Mouse (Mus musculus): ENCODE data around the gene Ubac2. TPM values are rescaled to one million over a fixed set of nuclear protein-coding genes. Genes with fewer than 3 reads are reported as not detected.

Gene Ubac2
- polyA plus RNA-seq, 1 experiment = 39.4 TPM

DNA sequence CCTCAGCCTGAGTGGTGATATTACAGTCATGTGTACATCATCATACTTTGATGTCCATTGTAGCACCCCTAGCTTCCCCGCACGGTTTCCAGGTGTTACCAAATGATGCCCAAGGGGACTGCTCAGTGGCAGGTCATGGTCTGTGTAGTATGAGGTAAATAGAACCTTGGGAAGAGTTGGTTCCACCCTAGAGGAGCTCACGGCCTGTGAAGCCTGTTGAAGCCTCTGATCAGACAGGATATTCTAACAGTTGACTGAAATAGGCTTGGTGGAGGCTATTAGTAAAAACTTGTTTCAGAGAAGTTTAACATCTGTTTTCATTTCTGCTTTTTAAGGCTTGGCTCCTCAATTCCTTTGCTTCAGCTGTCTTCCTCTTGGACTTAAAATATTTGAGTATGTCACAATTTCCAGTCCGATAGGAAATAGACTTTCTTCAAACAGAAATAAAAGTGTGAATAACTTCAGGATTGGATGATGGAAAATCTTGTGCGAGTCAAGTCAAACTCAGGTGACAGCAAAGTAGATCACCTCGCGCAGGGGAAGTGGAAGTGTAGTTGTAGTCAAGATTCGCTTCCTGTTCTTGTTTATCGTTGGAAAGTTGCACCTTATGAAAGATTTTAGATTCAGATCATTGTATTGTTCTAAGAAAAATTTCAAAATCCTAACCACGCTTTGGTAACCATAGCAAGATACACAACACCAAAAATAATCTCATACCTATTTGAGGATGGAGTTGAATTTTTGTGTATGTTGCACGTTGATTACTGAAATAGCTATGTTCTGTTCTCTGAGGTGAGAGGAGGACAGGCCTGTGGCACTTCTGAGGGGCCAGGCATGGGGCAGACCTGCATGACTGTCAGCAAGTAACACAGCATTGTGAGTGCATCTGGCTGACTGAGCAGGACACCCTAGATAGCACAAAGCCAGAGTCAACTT, 60.1 kb downstream of the Ubac2 start:
- TF ChIP-seq POLR2A (IDR thresholded peaks at IDR 0.05; ENCODE audit: borderline replicate concordance, extremely low read depth, insufficient read depth, insufficient read length, poor library complexity, severe bottlenecking) (no peak), CTCF (IDR thresholded peaks at IDR 0.05; ENCODE audit: borderline replicate concordance, extremely low read depth, insufficient read depth, insufficient read length) (no peak)
- no peak for DNase-seq (ENCODE audit: low read depth)

DNA sequence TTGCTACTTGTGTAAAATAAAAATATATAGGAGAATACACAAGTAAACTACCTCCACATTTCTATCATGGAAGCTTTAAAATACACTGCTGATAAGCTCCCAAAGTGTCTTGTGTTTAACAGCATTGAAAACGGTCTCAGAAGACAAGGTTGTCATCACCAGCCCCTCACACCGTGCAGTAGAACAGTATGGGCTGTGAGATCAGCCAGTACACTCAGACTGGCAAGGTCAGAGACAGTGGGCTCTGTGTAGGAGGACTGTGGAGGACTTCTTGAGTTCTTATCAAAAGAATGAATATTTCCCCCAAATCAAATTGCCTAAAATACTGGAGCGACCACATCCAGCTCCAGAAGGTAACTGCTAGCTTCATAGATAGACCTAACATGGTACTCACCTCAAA, 61.2 kb downstream of the Ubac2 start:
- no peak for DNase-seq (ENCODE audit: low read depth)
- TF ChIP-seq CTCF (IDR thresholded peaks at IDR 0.05; ENCODE audit: borderline replicate concordance, extremely low read depth, insufficient read depth, insufficient read length) = no peak
- no peak for TF ChIP-seq POLR2A (IDR thresholded peaks at IDR 0.05; ENCODE audit: borderline replicate concordance, extremely low read depth, insufficient read depth, insufficient read length, poor library complexity, severe bottlenecking)

DNA sequence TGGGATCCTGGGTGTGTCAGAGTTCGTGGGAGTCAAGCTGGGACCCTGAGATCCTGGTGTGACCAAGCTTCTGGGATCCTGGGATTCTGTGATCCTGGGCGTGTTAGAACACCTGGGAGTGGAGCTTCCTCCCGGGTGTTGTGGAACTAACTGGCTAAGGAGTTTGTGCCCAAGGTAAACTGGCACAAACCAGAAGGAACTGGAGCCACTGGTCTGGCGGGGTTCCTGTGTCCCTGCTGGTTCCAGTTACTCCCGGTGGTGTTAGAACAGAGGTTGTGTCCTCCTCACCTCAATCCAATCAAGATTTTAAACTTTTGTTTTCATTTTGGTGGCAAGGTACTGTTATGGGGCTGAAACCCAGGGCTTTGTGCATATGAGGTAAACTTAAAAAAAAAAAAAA, 67.7 kb downstream of the Ubac2 start:
- DNase-seq (ENCODE audit: low read depth) = no peak
- TF ChIP-seq CTCF (IDR thresholded peaks at IDR 0.05; ENCODE audit: borderline replicate concordance, extremely low read depth, insufficient read depth, insufficient read length) (no peak), POLR2A (IDR thresholded peaks at IDR 0.05; ENCODE audit: borderline replicate concordance, extremely low read depth, insufficient read depth, insufficient read length, poor library complexity, severe bottlenecking) (no peak)

DNA sequence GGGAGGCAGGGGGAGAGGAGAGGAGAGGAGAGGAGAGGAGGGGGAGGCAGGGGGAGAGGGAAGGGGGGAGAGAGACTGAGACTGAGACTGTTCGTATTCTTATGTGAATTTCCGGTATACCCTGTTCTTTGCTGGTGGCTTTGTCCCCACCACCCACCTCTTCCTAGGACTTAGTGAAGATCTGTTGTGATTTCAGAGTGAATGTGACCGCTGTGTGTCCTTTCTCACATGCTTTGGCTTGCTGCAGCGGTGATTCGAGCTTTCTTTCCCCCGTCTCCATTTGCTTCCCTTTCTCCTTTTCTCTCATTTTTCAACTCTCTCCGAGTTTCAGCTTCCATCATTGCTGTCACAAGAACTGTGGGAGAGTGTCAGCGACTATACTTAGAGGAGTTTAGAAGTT, 68.3 kb downstream of the Ubac2 start:
- DNase-seq (ENCODE audit: low read depth) = no peak
- TF ChIP-seq CTCF (IDR thresholded peaks at IDR 0.05; ENCODE audit: borderline replicate concordance, extremely low read depth, insufficient read depth, insufficient read length) = no peak
- TF ChIP-seq POLR2A (IDR thresholded peaks at IDR 0.05; ENCODE audit: borderline replicate concordance, extremely low read depth, insufficient read depth, insufficient read length, poor library complexity, severe bottlenecking) = no peak

DNA sequence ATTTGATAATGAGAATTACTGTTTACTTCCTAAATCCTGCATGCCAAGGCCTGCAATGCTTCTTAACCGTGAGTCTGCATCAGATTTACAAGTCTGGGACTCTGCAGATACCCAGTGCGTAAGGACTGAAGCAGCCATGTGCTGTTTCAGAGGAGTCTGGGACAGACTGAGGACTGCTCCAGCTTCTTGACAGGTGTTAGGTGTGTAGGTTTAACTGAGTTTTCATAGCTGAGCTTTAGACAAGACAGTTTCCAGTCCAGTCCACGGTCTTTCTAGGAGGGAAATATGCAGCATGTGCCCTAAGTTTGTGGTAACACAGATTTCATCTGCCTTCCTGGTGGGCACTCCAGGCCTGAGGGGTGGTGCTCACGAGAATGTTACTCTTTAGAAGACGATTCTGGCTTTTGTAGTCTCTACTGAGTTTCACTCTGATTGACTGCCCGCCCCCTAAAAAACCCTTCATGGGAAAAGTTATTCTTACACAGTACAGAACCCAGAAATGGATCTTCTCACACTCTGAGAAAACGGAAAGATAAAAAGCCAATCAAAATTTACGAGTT, 68.9 kb downstream of the Ubac2 start:
- no peak for DNase-seq (ENCODE audit: low read depth)
- TF ChIP-seq POLR2A (IDR thresholded peaks at IDR 0.05; ENCODE audit: borderline replicate concordance, extremely low read depth, insufficient read depth, insufficient read length, poor library complexity, severe bottlenecking) = no peak

DNA sequence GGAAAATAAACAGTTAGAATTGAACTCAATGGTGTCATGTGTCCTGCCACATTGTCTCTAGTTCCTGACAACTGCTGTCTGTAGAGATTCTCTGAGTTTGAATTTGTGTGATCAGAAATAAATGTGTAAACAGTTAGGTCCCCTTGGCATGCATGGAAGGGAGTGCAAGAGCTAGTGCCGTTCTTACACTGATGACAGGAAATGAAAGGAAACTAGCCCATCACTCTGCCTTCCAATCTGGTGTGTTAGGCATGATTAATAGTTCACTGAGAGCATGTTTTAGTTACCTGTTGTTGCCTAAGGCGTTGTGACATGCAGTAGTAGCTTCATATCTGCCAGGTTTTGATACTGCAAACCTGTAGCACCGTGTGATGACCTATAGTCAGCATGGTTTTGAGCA, 69.5 kb downstream of the Ubac2 start:
- DNase-seq (ENCODE audit: low read depth) = no peak
- TF ChIP-seq POLR2A (IDR thresholded peaks at IDR 0.05; ENCODE audit: borderline replicate concordance, extremely low read depth, insufficient read depth, insufficient read length, poor library complexity, severe bottlenecking) = no peak
- TF ChIP-seq CTCF (IDR thresholded peaks at IDR 0.05; ENCODE audit: borderline replicate concordance, extremely low read depth, insufficient read depth, insufficient read length) = no peak

DNA sequence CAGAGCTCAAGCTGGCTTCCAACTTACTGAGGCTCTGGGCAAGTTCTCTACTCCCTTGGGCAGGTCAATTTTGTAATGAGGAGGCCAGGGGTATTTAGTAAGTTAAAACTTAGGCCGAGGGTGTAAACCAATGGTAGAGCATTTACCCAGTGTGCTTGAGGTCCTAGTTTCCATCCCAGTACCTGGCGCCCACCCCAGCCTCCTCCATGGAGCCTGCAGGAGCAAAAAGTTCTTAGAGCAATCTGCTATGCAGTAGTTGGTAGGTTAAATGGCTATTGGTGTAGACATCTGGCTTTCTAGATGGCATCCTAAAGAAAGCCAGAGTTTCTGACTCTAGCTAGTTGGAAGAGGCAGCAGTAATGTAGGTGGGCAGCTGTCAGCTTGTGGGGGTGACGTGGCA, 71.0 kb downstream of the Ubac2 start:
- no peak for TF ChIP-seq POLR2A (IDR thresholded peaks at IDR 0.05; ENCODE audit: borderline replicate concordance, extremely low read depth, insufficient read depth, insufficient read length, poor library complexity, severe bottlenecking)
- TF ChIP-seq CTCF (IDR thresholded peaks at IDR 0.05; ENCODE audit: borderline replicate concordance, extremely low read depth, insufficient read depth, insufficient read length) = no peak
- no peak for DNase-seq (ENCODE audit: low read depth)

DNA sequence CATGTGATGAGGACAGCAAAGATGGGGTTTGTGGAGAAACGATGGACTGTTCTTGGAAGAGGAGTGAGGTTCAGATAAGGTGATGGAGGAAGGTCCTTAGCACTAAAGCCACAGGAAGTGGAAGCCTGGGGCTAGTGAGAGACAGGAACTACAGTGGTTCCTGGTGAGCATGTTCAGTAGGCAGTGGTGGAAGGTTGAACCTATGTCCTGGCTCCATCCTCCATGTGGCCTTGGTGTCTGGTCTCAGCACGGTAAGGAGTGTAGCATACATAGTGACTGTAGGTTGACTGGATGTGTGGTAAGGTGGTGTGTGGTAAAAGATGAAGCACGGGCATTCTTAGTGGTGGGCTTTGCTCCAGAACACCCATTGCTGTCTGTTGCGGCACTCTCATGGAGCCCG, 71.5 kb downstream of the Ubac2 start:
- TF ChIP-seq POLR2A (IDR thresholded peaks at IDR 0.05; ENCODE audit: borderline replicate concordance, extremely low read depth, insufficient read depth, insufficient read length, poor library complexity, severe bottlenecking) = no peak
- no peak for TF ChIP-seq CTCF (IDR thresholded peaks at IDR 0.05; ENCODE audit: borderline replicate concordance, extremely low read depth, insufficient read depth, insufficient read length)
- DNase-seq (ENCODE audit: low read depth) = no peak

DNA sequence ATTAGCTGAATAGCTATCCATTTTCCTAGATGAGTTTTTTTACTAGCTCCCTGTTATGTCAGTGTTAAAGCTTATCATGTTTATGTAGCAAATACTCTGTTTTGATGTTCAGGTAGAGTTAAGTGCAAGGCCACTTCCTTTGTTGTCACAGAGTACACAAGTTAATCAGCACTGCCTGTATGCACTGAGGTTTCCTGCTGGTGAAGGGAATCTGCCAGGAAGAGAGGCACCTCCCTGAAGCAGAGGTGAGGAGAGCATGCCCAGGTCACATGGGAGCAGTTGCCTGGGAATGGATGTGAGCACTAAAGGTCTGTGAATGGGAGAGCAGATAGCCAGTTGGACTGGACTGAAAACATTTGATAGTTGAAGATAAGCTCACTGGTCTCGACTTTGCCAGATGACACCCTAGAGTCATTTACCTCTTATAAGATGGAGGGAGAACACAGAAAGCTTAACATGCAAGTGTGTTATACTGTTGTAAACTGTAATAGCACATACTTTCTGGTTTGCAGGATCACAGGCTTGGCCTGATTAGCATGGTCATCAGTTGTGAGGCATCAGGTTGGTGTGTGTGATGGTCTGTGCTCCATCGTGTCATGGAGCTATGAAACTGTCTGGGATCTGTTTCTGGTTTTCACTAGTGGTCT, 73.1 kb downstream of the Ubac2 start:
- TF ChIP-seq CTCF (IDR thresholded peaks at IDR 0.05; ENCODE audit: borderline replicate concordance, extremely low read depth, insufficient read depth, insufficient read length) (no peak), POLR2A (IDR thresholded peaks at IDR 0.05; ENCODE audit: borderline replicate concordance, extremely low read depth, insufficient read depth, insufficient read length, poor library complexity, severe bottlenecking) (no peak)
- no peak for DNase-seq (ENCODE audit: low read depth)

DNA sequence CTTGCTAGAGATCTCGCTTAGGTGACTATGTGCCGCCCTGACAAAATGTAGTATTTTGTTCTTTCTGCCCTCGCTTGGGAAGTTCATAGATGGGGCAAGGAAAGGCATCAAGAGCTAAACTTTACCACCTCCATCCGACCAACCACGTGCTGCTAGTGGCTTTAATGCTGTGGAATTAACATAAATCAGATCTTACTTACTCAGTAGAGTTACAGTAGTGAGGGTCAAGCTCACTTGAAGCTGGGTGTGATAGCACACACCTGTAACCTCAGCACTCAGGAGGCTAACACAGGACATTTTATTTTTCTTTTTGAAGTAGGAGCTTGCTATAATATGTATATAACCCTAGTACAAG, 73.6 kb downstream of the Ubac2 start:
- no peak for TF ChIP-seq POLR2A (IDR thresholded peaks at IDR 0.05; ENCODE audit: borderline replicate concordance, extremely low read depth, insufficient read depth, insufficient read length, poor library complexity, severe bottlenecking)
- no peak for TF ChIP-seq CTCF (IDR thresholded peaks at IDR 0.05; ENCODE audit: borderline replicate concordance, extremely low read depth, insufficient read depth, insufficient read length)
- DNase-seq (ENCODE audit: low read depth) = no peak

DNA sequence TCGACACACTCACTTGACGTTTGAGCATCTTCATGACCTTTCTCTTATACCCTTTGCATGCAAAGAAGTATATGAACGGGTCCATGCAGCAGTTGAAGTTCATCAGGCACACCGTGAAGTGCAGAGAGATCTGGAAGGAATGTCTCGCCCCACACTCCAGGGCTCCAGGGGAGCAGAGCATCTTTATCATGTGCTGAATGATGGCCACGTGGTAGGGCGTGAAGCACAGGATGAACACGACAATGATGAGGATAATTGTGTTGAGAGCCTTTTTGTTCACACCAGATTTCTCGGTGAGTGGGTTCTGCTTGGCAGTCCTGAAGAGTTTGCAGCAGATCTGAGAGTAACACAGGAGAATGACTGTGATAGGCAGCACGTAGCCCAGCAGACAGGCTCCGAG, 75.7 kb downstream of the Ubac2 start:
- no peak for TF ChIP-seq POLR2A (IDR thresholded peaks at IDR 0.05; ENCODE audit: borderline replicate concordance, extremely low read depth, insufficient read depth, insufficient read length, poor library complexity, severe bottlenecking)
- no peak for TF ChIP-seq CTCF (IDR thresholded peaks at IDR 0.05; ENCODE audit: borderline replicate concordance, extremely low read depth, insufficient read depth, insufficient read length)
- DNase-seq (ENCODE audit: low read depth) = no peak

Data from brain, embryonic 14.5 days (tissue).